In the genomic region with DNA sequence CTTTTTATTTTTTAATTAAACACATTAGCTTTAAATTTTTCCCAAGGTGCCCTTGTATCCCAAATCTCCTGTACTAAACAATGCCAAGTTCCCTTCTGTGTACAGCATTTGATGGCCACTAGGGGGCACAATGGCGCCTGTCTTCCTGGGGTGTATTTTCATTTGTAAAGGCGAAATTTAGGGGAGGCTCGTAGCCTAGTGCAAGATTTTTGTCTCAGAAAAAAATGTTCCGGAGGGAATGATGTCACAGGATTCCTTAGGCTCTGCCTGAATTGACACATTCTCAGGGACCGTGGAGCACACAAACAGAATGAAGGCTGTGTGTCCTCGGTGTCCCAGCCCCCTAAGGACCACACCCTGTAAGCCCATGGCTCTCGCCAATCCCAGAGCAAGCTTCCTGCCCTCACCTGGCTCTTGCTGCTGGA, we compare ENCODE assay signal across 8 mouse cellular contexts.
DNase-seq lines count a peak whose midpoint lies in the region; ATAC-seq and TF ChIP-seq lines count a peak whose summit lies in the region.

No protein-coding gene starts in this region.

- H3K27me3 ChIP-seq in embryonic facial prominence, embryonic 14.5 days (replicated peaks; ENCODE audit: control insufficient read depth, insufficient read depth, low read length) = no peaks in the 10 kb centered on the region
- H3K27me3 ChIP-seq in heart, embryonic 10.5 days (ENCODE audit: insufficient read depth, poor library complexity, severe bottlenecking) = no peaks in the 10 kb centered on the region
- no peaks in the 10 kb centered on the region for H3K27me3 ChIP-seq in kidney, embryonic 14.5 days (ENCODE audit: control insufficient read depth, insufficient read depth, low read length)
- H3K27me3 ChIP-seq in limb, embryonic 13.5 days = no peaks in the 10 kb centered on the region
- no peaks in the 10 kb centered on the region for H3K27me3 ChIP-seq in stomach, postnatal 0 days (ENCODE audit: control insufficient read depth, insufficient read depth, low read length)

- peak overlapping the region; percentile 30 for H3K4me2 ChIP-seq in embryonic facial prominence, embryonic 14.5 days (ENCODE audit: low read depth, low read length)
- no peak overlapping the region for H3K4me2 ChIP-seq in kidney, embryonic 14.5 days (replicated peaks; ENCODE audit: low read depth, low read length)
- peak overlapping the region; percentile 42 for H3K4me2 ChIP-seq in limb, embryonic 13.5 days (replicated peaks)
- no peak overlapping the region; the same call in 1 of the 2 replicates for H3K4me2 ChIP-seq in stomach, postnatal 0 days (replicated peaks; ENCODE audit: low read depth)

- 26% methylated on average over 7 of the region's 7 CpGs for WGBS in bone marrow, adult 2 months
- 17% methylated on average over 6 of the region's 7 CpGs for WGBS in embryonic facial prominence, embryonic 14.5 days
- WGBS in heart, embryonic 10.5 days = 35% methylated on average over 7 of the region's 7 CpGs
- 30% methylated on average over 7 of the region's 7 CpGs for WGBS in kidney, embryonic 14.5 days
- 25% methylated on average over 7 of the region's 7 CpGs for WGBS in limb, embryonic 13.5 days
- 11% methylated on average over 7 of the region's 7 CpGs for WGBS in stomach, postnatal 0 days

- no peak for TF ChIP-seq EP300 in stomach, postnatal 0 days (optimal IDR thresholded peaks at IDR 0.05)

- peak; percentile 79 for DNase-seq in embryonic facial prominence, embryonic 14.5 days (ENCODE audit: low spot score)
- peak; percentile 83 for DNase-seq in heart, embryonic 10.5 days (ENCODE audit: low spot score)
- DNase-seq in stomach, postnatal 0 days (ENCODE audit: low spot score) = peak; percentile 75

- no peak overlapping the region for H3K4me3 ChIP-seq in bone marrow, adult 2 months (replicated peaks; ENCODE audit: control insufficient read depth, low read depth, low read length)
- no peak overlapping the region for H3K4me3 ChIP-seq in embryonic facial prominence, embryonic 14.5 days (ENCODE audit: low read depth, low read length)
- no peak overlapping the region for H3K4me3 ChIP-seq in heart, embryonic 10.5 days
- H3K4me3 ChIP-seq in kidney, embryonic 14.5 days (ENCODE audit: low read length) = no peak overlapping the region
- H3K4me3 ChIP-seq in limb, embryonic 13.5 days = no peak overlapping the region
- no peak overlapping the region for H3K4me3 ChIP-seq in stomach, postnatal 0 days (ENCODE audit: low read depth, low read length)

- no peaks in the 10 kb centered on the region for H3K9me3 ChIP-seq in embryonic facial prominence, embryonic 14.5 days (ENCODE audit: control insufficient read depth, low read length)
- H3K9me3 ChIP-seq in heart, embryonic 10.5 days = no peaks in the 10 kb centered on the region
- no peaks in the 10 kb centered on the region for H3K9me3 ChIP-seq in kidney, embryonic 14.5 days (ENCODE audit: control insufficient read depth, low read length)
- H3K9me3 ChIP-seq in limb, embryonic 13.5 days = no peaks in the 10 kb centered on the region
- H3K9me3 ChIP-seq in stomach, postnatal 0 days (ENCODE audit: control insufficient read depth, low read length) = no peaks in the 10 kb centered on the region

- peak; percentile 74 for TF ChIP-seq CTCF in bone marrow, adult 2 months (IDR thresholded peaks at IDR 0.05; ENCODE audit: control insufficient read depth, insufficient read depth, low read length)
- peak; percentile 91 for TF ChIP-seq CTCF in stomach, postnatal 0 days (IDR thresholded peaks at IDR 0.05; ENCODE audit: low read depth)

- H3K4me1 ChIP-seq in bone marrow, adult 2 months (ENCODE audit: control insufficient read depth, insufficient read depth, low read length) = no peaks in the 10 kb centered on the region; the same call in none of the 2 replicates
- 0 out of 2 replicates have a peak, but pooled peaks cover 2% of the 10 kb centered on the region for H3K4me1 ChIP-seq in embryonic facial prominence, embryonic 14.5 days (ENCODE audit: control insufficient read depth, insufficient read depth, low read length)
- H3K4me1 ChIP-seq in heart, embryonic 10.5 days = peaks cover 28% of the 10 kb centered on the region
- 0 out of 2 replicates have a peak, but pooled peaks cover 10% of the 10 kb centered on the region for H3K4me1 ChIP-seq in kidney, embryonic 14.5 days (ENCODE audit: control insufficient read depth, insufficient read depth, low read length)
- H3K4me1 ChIP-seq in limb, embryonic 13.5 days = peaks cover 29% of the 10 kb centered on the region
- no peaks in the 10 kb centered on the region for H3K4me1 ChIP-seq in stomach, postnatal 0 days (replicated peaks; ENCODE audit: control insufficient read depth, insufficient read depth)

- H3K27ac ChIP-seq in bone marrow, adult 2 months (ENCODE audit: control insufficient read depth, insufficient read depth, low read depth, low read length, poor library complexity) = no peak overlapping the region
- no peak overlapping the region for H3K27ac ChIP-seq in embryonic facial prominence, embryonic 14.5 days (replicated peaks; ENCODE audit: low read depth, low read length)
- peak overlapping the region; percentile 23 for H3K27ac ChIP-seq in heart, embryonic 10.5 days
- H3K27ac ChIP-seq in kidney, embryonic 14.5 days (ENCODE audit: low read depth, low read length) = no peak overlapping the region
- peak overlapping the region; percentile 10; the same call in 1 of the 2 replicates for H3K27ac ChIP-seq in limb, embryonic 13.5 days
- H3K27ac ChIP-seq in stomach, postnatal 0 days (replicated peaks) = no peak overlapping the region

- TF ChIP-seq POLR2A in bone marrow, adult 2 months (IDR thresholded peaks at IDR 0.05; ENCODE audit: borderline replicate concordance, control insufficient read depth, low read depth, low read length) = no peak

- H3K36me3 ChIP-seq in embryonic facial prominence, embryonic 14.5 days (ENCODE audit: control insufficient read depth, insufficient read depth, low read length) = no peaks in the 10 kb centered on the region
- H3K36me3 ChIP-seq in heart, embryonic 10.5 days = no peaks in the 10 kb centered on the region
- no peaks in the 10 kb centered on the region; the same call in 1 of the 2 replicates for H3K36me3 ChIP-seq in kidney, embryonic 14.5 days (ENCODE audit: control insufficient read depth, insufficient read depth, low read length)
- peaks cover 4% of the 10 kb centered on the region; the same call in 1 of the 2 replicates for H3K36me3 ChIP-seq in limb, embryonic 13.5 days
- H3K36me3 ChIP-seq in stomach, postnatal 0 days (ENCODE audit: control insufficient read depth, insufficient read depth, low read length) = no peaks in the 10 kb centered on the region; the same call in 1 of the 2 replicates

- ATAC-seq in CD4-positive, CD25-positive, alpha-beta regulatory T cell, adult 4 months = peak; percentile 69
- ATAC-seq in embryonic facial prominence, embryonic 14.5 days (ENCODE audit: low read depth) = peak; percentile 42; the same call in 1 of the 2 replicates
- ATAC-seq in kidney, embryonic 14.5 days (ENCODE audit: low FRiP score, low TSS enrichment) = no peak
- peak; percentile 72 for ATAC-seq in limb, embryonic 13.5 days (ENCODE audit: low FRiP score, low read depth)
- peak; percentile 71 for ATAC-seq in monocyte, adult 5-6 weeks (replicated peaks; ENCODE audit: insufficient number of reproducible peaks, low FRiP score, low TSS enrichment, poor library complexity, severe bottlenecking)
- peak; percentile 62 for ATAC-seq in stomach, postnatal 0 days (ENCODE audit: low FRiP score, low TSS enrichment)

- no peak overlapping the region for H3K9ac ChIP-seq in embryonic facial prominence, embryonic 14.5 days (ENCODE audit: low read depth, low read length)
- peak overlapping the region; percentile 13; the same call in 1 of the 2 replicates for H3K9ac ChIP-seq in kidney, embryonic 14.5 days (ENCODE audit: low read depth, low read length)
- no peak overlapping the region for H3K9ac ChIP-seq in limb, embryonic 13.5 days
- no peak overlapping the region for H3K9ac ChIP-seq in stomach, postnatal 0 days (ENCODE audit: low read length)

Comparison
In these comparisons a context has a peak if more than half of its experiments do, and no peak if none do; other contexts are left out.
1. H3K27ac ChIP-seq: peak in heart, embryonic 10.5 days (single experiment) and limb, embryonic 13.5 days (single experiment); none in bone marrow, adult 2 months (single experiment), embryonic facial prominence, embryonic 14.5 days (single experiment), kidney, embryonic 14.5 days (single experiment) and stomach, postnatal 0 days (single experiment).
2. H3K4me2 ChIP-seq: peak in embryonic facial prominence, embryonic 14.5 days (single experiment) and limb, embryonic 13.5 days (single experiment); none in kidney, embryonic 14.5 days (single experiment) and stomach, postnatal 0 days (single experiment).
3. Peak in every context shown above with its lines, with median percentiles within 50 percentile points of each other: DNase-seq.